Mouse (Mus musculus): ENCODE measurements around the gene Lrrc75a.

- TF ChIP-seq POLR2A (IDR thresholded peaks at IDR 0.05; ENCODE audit: borderline replicate concordance, low read depth, low read length), result no peak
- no peak for TF ChIP-seq CTCF (IDR thresholded peaks at IDR 0.05; ENCODE audit: low read depth, low read length)
Observed at GRCm38 (mm10) chr11:62668986-62669385, 20.7 kb upstream of the Lrrc75a start.

Data from bone marrow macrophage, adult 2 months (primary cell).